ENCODE assay signal across 8 mouse cellular contexts in genomic region chr10:25359208-25359958, GRCm38 (mm10). TPM values are rescaled to one million over a fixed set of nuclear protein-coding genes. Genes with fewer than 3 reads are reported as not detected.
DNase-seq lines count a peak whose midpoint lies in the region; ATAC-seq and TF ChIP-seq lines count a peak whose summit lies in the region.

TSS of gene Epb41l2 (plus strand) at chr10:25359798.

- no peaks in the 10 kb centered on the region for H3K4me1 ChIP-seq in cerebellum, adult 2 months (ENCODE audit: control insufficient read depth, insufficient read depth, low read length)
- H3K4me1 ChIP-seq in forebrain, postnatal 0 days (ENCODE audit: insufficient read depth) = no peaks in the 10 kb centered on the region; the same call in 1 of the 2 replicates
- peaks cover 2% of the 10 kb centered on the region for H3K4me1 ChIP-seq in lung, adult 2 months (ENCODE audit: control insufficient read depth, insufficient read depth, low read length)
- H3K4me1 ChIP-seq in neural tube, embryonic 15.5 days = peaks cover 16% of the 10 kb centered on the region

- no peaks in the 10 kb centered on the region for H3K36me3 ChIP-seq in forebrain, postnatal 0 days (ENCODE audit: insufficient read depth)
- H3K36me3 ChIP-seq in neural tube, embryonic 15.5 days = no peaks in the 10 kb centered on the region

- no peak for TF ChIP-seq CTCF in cerebellum, adult 2 months (IDR thresholded peaks at IDR 0.05; ENCODE audit: borderline replicate concordance, insufficient read depth, low read depth, low read length)
- TF ChIP-seq CTCF in forebrain, postnatal 0 days (IDR thresholded peaks at IDR 0.05; ENCODE audit: low read depth) = no peak
- no peak for TF ChIP-seq CTCF in layer of hippocampus, adult 2 months (conservative IDR thresholded peaks at IDR 0.05)
- TF ChIP-seq CTCF in lung, adult 2 months (IDR thresholded peaks at IDR 0.05; ENCODE audit: insufficient read depth, low read length) = no peak

- H3K9me3 ChIP-seq in forebrain, postnatal 0 days (ENCODE audit: low read length) = no peaks in the 10 kb centered on the region
- no peaks in the 10 kb centered on the region for H3K9me3 ChIP-seq in neural tube, embryonic 15.5 days (replicated peaks)

- no peak within 1 kb of the TSS for H3K27ac ChIP-seq in cerebellum, adult 2 months (ENCODE audit: insufficient read depth, low read length)
- H3K27ac ChIP-seq in forebrain, postnatal 0 days (ENCODE audit: low read depth, low read length) = peak within 1 kb of the TSS; percentile 64
- peak within 1 kb of the TSS; percentile 78 for H3K27ac ChIP-seq in layer of hippocampus, adult 2 months
- H3K27ac ChIP-seq in neural tube, embryonic 15.5 days (replicated peaks) = peak within 1 kb of the TSS; percentile 79

- 2% methylated on average over 53 of the region's 55 CpGs for WGBS in cerebellum, adult 2 months
- WGBS in forebrain, postnatal 0 days = 1% methylated on average over 52 of the region's 55 CpGs
- 2% methylated on average over 52 of the region's 55 CpGs for WGBS in lung, adult 2 months
- under 1% methylated on average over 55 of the region's 55 CpGs for WGBS in neural tube, embryonic 15.5 days

- H3K27me3 ChIP-seq in cerebellum, adult 2 months (ENCODE audit: control insufficient read depth, insufficient read depth, low read length) = 0 out of 2 replicates have a peak, but pooled peaks cover 1% of the 10 kb centered on the region
- H3K27me3 ChIP-seq in forebrain, postnatal 0 days (ENCODE audit: insufficient read depth, low read length) = no peaks in the 10 kb centered on the region
- H3K27me3 ChIP-seq in neural tube, embryonic 15.5 days (replicated peaks) = no peaks in the 10 kb centered on the region

- H3K4me3 ChIP-seq in cerebellum, adult 2 months (replicated peaks; ENCODE audit: insufficient read depth, low read depth, low read length) = peak within 1 kb of the TSS; percentile 56
- H3K4me3 ChIP-seq in forebrain, postnatal 0 days (ENCODE audit: low read depth, low read length) = peak within 1 kb of the TSS; percentile 80
- peak within 1 kb of the TSS; percentile 77 for H3K4me3 ChIP-seq in layer of hippocampus, adult 2 months
- peak within 1 kb of the TSS; percentile 84 for H3K4me3 ChIP-seq in lung, adult 2 months (replicated peaks; ENCODE audit: extremely low read depth, low read depth, low read length)
- H3K4me3 ChIP-seq in neural tube, embryonic 15.5 days (replicated peaks) = peak within 1 kb of the TSS; percentile 83

- no peak for TF ChIP-seq POLR2A in cerebellum, adult 2 months (IDR thresholded peaks at IDR 0.05; ENCODE audit: borderline replicate concordance, insufficient read depth, low read length)
- TF ChIP-seq POLR2A in lung, adult 2 months (IDR thresholded peaks at IDR 0.05; ENCODE audit: borderline replicate concordance, extremely low read depth, low read depth, low read length) = peak; percentile 79; the same call in 1 of the 2 replicates

- peak; percentile 43 for DNase-seq in MEL-GATA-1-ER (ENCODE audit: extremely low read depth, low read depth)
- DNase-seq in cerebellum, adult 2 months = peak; percentile 63 to 70
- peak; percentile 87 for DNase-seq in forebrain, postnatal 0 days
- DNase-seq in heart, postnatal 36 days = peak; percentile 98 to 99
- DNase-seq in layer of hippocampus, adult 2 months (ENCODE audit: low spot score in 2 of 2) = peak; percentile 81 to 85
- peak; percentile 94 for DNase-seq in lung, adult 2 months
- DNase-seq in testis, postnatal 10 days (ENCODE audit: low spot score) = peak; percentile 99

- H3K4me2 ChIP-seq in forebrain, postnatal 0 days (ENCODE audit: low read depth) = peak within 1 kb of the TSS; percentile 78
- H3K4me2 ChIP-seq in neural tube, embryonic 15.5 days = peak within 1 kb of the TSS; percentile 73

- H3K9ac ChIP-seq in forebrain, postnatal 0 days = peak within 1 kb of the TSS; percentile 65
- peak within 1 kb of the TSS; percentile 74 for H3K9ac ChIP-seq in neural tube, embryonic 15.5 days (replicated peaks)

- ATAC-seq in forebrain, postnatal 0 days = peak; percentile 91
- peak; percentile 93 for ATAC-seq in neural tube, embryonic 15.5 days (ENCODE audit: low FRiP score)

- intact Hi-C loops in heart, postnatal 36 days (cut with DNase I) = loop anchor here (1.0 to 2.0 kb wide), 3 partner anchors 29 to 129 kb away; no protein-coding TSS in a partner anchor

RNA-seq across cellular contexts. Expression of gene Epb41l2, which starts in this region (rescaled TPM):
- 42.3 and 46.5 TPM in 2 replicates for polyA plus RNA-seq in cerebellum, adult 2 months (2012; rRNA removed)
- total RNA-seq in forebrain, postnatal 0 days (2014; rRNA removed) = 40.3 and 49.4 TPM in 2 replicates
- 13.2 and 19.3 TPM in 2 replicates for polyA plus RNA-seq in forebrain, postnatal 0 days (2015; fragmentation: Nextera tagmentation; extraction: Ambion mirVana)
- 10 to 100 TPM; 42.0 to 55.8 TPM for total RNA-seq in heart, postnatal 36 days (2021)
- total RNA-seq in layer of hippocampus, adult 2 months (2021) = 10 to 100 TPM; 76.4 to 84.6 TPM
- polyA plus RNA-seq in lung, adult 2 months (2012; rRNA removed) = 85.4 and 132 TPM in 2 replicates
- polyA plus RNA-seq in neural tube, embryonic 15.5 days (2015; fragmentation: Nextera tagmentation; extraction: Ambion mirVana) = 27.7 and 36.7 TPM in 2 replicates

Comparison
In these comparisons a context has a peak if more than half of its experiments do, and no peak if none do; other contexts are left out.
1. DNase-seq: peak in every context shown above with its lines; median percentile 99 in testis, postnatal 10 days; 98 in heart, postnatal 36 days; 94 in lung, adult 2 months; 87 in forebrain, postnatal 0 days; 83 in layer of hippocampus, adult 2 months; 66 in cerebellum, adult 2 months; 43 in MEL-GATA-1-ER.